Mouse (Mus musculus): ENCODE results near the gene Gm38392.

- TF ChIP-seq CTCF (IDR thresholded peaks at IDR 0.05; ENCODE audit: borderline replicate concordance, insufficient read depth, low read length) (no peak), POLR2A (IDR thresholded peaks at IDR 0.05; ENCODE audit: low read depth, low read length) (no peak)
Observed at GRCm38 (mm10) chr3:88210918-88211317, 76.1 kb downstream of the Gm38392 start.
